Mouse (Mus musculus) cerebellum, adult 11 months (tissue): ENCODE measurements around the gene Enpp4.

Experiments
- DNase-seq: peaks from one replicate; pipeline ENCODE4 v3.0.0; 2022

Gene Enpp4

DNA sequence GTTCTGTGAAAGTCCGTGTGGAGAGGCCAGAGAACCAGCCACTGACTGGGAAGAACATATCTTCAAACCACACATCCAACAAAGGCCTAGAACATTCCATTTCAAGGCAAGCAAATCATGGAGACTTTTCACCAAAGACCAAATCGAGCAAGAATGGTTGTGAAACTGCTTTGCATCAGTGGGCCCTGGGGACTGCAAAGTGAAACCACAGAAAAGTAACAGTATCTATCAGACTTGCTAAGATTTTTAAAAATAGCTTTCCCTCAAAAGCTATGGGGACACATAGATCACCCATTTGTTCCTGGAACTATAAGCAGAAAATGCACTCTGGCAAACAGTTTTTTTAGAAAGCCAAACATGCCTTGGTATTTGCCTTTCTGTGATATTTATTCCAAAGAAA, 14.7 kb downstream of the Enpp4 start:
- no peak for DNase-seq

DNA sequence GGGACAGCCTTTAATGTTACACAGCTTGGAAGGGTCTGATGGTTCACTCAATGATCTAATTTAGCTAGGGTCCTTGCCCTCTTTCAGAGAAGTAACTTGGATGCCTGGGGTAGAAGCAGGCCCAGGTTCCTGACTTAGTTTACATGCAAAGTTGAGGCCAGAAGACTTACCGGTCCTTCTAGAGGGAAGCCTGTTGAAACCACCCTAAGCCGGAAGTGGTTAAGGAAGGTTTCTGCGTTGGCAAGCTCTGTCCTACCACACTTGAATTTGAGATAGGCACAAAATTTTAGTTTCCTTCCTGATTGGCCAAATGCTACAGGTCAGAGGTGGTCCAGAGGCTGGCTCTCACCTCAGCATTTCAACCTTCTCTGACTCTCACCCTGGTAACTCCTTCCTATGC, 17.4 kb downstream of the Enpp4 start:
- DNase-seq, result no peak

DNA sequence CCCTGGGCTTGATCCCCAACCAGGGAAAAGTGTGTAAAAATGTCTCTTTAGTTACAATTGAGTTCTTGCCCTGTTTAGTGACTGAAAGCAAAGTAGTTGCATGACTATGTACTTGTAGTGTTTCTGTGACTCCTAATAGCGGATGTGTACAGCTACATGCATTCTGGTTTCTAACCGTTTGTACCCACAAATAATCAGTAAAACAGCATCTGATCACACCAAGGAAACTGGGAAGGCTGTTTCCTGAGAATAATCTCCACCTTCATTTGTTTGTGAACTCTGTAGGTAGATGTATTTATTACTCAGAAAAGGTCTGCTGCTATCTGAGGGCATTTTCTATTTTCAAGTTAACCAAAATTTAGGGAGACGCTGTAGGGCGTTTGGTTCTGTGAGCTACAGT, 22.5 kb downstream of the Enpp4 start:
- DNase-seq, result no peak

DNA sequence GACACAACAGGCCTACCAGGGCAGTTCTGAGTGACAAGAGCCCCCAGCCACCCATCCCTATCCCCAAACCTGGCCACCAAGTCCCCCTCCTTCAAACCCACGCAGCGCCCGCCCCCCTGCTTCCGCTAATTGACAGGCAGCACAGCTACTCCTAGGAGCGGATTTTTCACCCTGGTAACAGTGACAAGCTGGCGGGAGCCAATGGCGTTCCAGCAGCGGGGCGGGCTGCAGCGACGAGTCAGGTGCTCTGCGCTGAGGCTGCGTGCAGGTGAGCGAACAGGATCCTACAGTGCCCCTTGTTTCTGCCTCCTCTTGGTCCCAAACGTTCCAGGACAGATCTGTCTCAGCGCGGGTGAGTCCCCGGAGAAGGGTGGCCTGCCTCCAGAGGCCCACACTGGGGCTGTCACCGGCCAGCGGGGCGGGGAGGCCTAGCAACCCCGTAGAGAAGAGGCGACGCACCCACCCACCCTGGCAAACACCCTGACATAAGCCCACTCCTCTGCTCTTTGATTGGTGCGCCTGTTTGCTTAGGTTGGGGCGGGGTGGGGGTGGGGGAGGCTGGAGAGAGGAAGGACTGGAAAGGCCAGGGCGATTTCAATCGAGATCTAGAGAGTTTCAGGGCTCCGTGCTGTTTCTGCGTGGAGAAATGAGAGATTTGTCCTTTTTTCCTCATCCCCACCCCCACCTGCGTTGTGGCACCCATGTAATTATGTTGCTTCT, 26.8 kb downstream of the Enpp4 start, which contains the start of gene Enpp5:
TSS of gene Enpp5 (plus strand) at position 183 of the 720 bp plus-strand sequence.
- peak; percentile 90 for DNase-seq

DNA sequence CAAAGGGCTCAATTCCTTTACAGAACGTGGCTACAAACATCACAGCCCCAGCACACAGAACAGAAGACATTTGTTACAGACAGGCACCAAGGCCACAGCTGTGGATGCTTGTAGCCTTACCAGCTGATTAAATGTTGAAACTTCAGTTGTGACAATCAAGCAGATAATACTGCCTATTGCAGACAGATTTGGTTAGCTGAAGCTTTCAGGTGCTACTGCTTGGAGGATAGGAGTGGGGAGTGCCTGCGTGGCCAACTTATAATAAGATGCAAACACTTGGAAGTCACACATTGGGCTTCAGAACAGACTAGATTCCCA, 27.8 kb downstream of the Enpp4 start:
- DNase-seq, result no peak

DNA sequence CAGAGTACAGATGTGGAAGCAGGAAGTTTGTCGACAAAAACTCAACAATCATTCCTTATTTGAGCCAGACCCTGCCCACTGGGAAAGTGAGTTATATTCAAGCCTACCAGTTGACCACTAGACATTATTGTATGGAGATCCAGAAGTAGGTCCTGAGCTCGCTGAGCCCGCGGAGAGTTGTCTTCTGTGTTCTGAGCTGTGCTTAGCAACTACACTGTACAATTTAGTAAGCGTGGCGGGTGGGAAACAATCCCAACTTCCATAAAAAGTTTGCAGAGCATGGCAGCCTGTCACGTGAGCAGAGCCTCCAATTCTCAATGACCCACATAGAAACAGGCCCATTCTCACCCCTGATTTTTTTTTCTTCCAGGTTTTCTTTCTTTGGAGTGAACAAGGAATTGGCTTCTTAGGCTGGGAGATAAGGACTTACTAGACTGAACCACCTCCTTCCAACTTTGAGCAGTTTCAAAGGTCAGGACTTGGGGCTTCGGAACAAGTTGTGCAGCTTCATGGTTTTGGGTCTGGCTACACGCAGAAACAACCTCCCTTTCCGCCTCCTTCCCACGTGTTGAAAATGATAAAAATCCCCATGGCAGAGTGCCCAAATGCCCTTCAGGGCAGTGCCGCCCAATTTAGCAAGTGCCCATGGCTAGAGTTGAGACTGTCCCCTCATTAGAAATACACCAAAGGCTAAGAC, 28.3 kb downstream of the Enpp4 start:
- DNase-seq, result peak; percentile 13

DNA sequence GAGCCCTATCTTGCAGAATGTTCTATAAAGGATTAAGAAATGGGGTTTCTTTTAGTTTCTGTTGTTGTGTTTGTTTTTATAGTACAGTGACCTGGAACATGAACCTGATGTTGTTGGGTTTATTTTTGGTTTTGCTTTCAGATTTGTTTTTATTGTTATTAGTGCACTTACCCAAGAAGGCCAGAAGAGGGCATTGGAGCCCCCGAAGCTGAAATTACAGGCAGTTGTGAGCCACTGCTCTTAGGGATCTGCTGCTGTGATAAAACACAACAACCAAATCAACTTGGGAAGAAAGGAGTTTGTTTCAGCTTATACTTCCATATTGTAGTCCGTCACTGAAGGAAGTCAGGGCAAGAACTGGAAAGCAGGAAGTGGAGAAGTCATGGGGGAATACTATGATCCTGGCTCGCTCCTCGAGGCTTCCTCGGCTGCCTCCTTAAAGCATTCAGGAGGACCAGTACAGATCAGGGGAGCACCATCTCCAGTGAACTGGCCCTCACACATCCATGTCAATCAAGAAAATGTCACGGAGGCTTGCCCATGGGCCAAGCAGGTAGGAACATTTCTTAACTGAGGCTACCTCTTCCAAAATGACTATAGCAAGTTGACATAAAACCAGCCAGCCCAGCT, 29.4 kb downstream of the Enpp4 start:
- DNase-seq, result peak; percentile 20

DNA sequence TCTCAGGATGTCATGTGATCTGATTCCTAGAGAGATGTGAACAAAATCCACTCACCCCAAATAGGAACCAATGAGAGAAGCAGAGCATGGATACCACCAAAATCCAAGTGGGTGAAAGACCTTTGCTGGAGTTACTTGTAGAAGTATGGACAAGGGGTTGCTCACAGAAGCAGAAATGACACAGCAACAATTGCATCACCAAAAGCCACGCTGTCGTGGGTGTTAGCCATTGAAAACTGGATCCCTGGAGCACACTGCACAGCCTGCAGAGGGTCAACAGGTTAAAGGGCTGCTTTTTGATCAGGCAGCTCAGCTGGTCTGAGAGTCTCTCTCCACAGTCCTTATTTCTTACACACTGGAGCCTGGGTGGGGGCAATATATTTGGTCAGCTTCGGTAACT, 30.0 kb downstream of the Enpp4 start:
- no peak for DNase-seq

DNA sequence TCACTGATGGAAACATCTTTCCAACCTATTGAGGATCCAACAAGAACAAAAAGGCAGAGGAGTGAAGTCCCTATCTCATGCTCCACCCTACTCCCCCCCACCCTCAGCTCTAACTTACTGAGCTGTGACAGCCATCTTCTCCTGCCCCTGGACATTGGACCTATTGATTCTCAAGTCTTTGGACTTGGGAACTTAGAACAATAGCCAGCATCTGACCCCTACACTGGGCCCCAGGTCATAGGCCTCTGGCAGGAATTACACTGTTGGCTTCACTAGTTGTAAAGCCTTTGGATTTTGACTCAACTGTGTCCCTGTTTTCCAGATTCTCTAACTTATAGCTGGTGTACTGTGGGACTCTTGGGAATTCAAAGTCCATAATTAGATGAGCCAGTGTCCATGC, 33.9 kb downstream of the Enpp4 start:
- DNase-seq, result no peak

DNA sequence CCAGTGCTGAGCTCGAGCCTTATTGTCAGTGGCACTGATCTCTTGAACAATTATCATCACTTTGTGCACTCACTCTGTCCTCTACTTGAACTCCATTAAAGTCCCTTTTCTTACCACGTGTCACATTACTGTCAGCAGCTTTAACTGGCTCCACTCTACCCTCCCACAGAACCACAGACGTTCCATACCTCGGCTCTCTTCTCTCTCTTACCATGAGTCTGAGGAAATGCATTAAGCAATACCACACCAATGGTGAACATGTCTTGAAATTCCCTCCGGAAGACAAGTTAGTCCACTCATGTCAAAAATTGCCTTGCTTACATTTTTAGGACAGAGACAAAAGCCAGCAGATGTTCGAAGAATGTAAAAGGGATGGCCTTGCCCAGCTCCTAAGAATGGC, 36.7 kb downstream of the Enpp4 start:
- DNase-seq, result no peak

DNA sequence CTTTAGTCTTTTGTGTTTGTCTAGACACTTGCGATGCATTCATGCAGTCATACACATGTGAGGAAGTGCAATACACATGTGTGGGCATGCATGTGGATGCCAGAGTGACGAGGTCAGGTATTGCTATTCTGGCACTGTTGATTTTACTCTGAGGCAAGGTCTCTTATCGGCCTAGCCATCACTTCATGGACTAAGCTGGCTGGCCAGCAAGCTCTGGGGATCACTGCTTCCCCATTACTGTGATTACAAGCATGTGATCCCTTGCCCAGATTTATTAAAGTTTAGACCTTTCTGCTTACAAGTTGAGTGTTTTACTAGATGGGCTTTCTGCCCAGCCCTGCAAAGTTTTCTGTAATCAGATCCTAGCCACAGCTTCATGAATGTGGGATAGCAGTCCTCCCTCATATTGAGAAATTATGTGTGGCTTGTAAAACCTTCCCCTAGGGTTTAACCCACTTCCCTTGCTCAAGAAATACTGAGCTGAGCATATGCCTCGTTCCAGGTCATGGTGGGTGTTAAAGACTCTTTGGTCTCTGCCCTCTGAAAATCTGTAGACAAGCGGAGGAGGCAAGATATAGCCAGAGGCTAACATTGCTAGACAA, 44.2 kb downstream of the Enpp4 start:
- DNase-seq, result no peak

DNA sequence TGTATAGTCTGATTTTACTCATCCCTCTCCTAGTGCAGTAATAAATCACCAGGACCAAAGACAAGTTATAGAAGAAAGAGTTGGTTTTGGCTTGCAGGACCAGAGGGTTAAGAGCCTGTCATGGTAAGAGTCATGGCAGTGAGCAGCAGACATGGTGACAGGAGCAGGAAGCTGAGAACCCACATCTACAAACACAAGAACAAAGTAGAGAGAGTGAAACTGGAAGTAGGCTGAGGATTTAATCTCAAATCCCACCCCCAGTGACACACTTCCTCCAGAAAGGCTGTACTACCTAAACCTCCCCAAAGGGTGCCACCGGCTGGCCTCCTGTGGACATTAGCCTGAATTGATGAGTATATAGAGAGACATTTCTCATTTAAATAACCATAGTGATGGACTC, 44.8 kb downstream of the Enpp4 start:
- no peak for DNase-seq

DNA sequence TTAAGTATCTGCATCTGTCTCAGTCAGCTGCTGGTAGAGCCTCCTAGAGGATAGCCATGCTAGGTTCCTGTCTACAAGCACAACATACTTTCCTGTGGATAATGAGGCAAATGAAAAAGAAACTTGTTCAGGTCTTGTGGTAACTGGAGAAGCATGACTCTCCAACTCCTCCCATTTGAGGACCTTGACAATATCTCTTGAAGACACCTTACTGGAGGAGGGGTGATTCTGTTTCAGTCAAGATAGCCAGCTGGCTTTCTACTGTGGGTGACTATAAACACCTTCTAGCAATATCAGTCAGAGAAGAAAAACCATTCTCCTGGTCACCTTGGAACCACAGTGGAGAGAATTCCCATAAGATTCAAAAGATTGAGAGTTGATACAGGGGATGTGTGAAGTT, 47.5 kb downstream of the Enpp4 start:
- DNase-seq, result no peak

DNA sequence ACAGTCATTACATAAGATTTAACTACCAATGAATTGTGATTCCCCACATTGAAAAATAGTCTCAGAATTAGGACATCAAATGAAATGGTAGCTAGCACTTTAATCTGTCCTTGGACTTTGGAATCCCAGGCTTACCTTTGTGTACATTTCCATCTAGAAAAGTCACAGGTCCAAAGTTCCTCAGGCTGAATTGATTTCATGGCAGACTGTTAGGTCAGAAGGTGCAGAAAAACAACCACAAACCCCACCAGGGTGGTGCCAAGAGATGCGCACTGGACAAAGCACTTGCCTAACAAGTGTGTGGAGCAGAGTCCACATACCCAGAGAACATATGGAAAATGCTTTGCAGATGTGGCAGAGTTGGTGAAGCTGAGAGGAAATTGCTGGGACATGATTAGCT, 48.5 kb downstream of the Enpp4 start:
- no peak for DNase-seq

DNA sequence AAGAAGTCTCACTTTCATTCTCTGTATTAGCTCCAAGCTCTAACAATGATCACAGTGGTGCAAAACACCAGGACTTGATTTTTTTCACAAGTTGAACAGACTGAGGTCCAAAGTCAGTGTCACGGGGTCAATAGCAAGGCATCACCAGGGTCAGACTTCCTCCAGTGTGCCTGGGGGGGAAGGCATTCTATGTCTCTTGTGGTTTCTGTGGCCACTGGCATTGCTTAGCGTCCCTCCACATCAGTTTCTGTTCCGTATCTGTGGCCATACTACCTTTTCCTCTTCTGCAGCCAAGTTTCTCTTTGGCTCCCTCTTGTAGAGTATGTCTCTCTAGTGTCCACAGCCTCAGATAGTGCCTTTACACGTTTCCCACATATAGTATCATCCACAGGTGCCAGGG, 52.2 kb downstream of the Enpp4 start:
- DNase-seq, result no peak
